Mouse (Mus musculus) CD4-positive, CD25-positive, alpha-beta regulatory T cell, adult 4 months (primary cell): ENCODE results near the gene Mybbp1a. TPM values are rescaled to one million over a fixed set of nuclear protein-coding genes. Genes with fewer than 3 reads are reported as not detected.

Experiments used
- ATAC-seq: one replicate; pipeline ENCODE4 v1.8.0; 2017
- polyA plus RNA-seq, 2 experiments: library from polyadenylated mRNA; unstranded; fragments of 100-300 nt; shearing (Covaris generic); gene quantifications; one replicate each; pipeline ENCODE4 v1.2.1; 2017

Gene Mybbp1a
- polyA plus RNA-seq, 2 experiments from 2014 or later: 73.7 to 102 TPM

- no peak for ATAC-seq
Measured at GRCm38 (mm10) chr11:72481313-72481712, 40.2 kb downstream of the Mybbp1a start.

GRCm38 (mm10) chr11:72481952-72482351, 40.8 kb downstream of the Mybbp1a start:
- ATAC-seq: no peak

GRCm38 (mm10) chr11:72484549-72484948, 43.4 kb downstream of the Mybbp1a start:
- no peak for ATAC-seq

- ATAC-seq: no peak
Measured at GRCm38 (mm10) chr11:72485157-72485556, 44.0 kb downstream of the Mybbp1a start.

GRCm38 (mm10) chr11:72485960-72486359, 44.8 kb downstream of the Mybbp1a start:
- no peak for ATAC-seq

GRCm38 (mm10) chr11:72487171-72487570, 46.0 kb downstream of the Mybbp1a start:
- ATAC-seq: no peak

- ATAC-seq: no peak
Measured at GRCm38 (mm10) chr11:72487739-72488138, 46.6 kb downstream of the Mybbp1a start.

GRCm38 (mm10) chr11:72488753-72489271, 47.7 kb downstream of the Mybbp1a start:
- ATAC-seq: no peak

- ATAC-seq: no peak
Measured at GRCm38 (mm10) chr11:72489397-72489796, 48.2 kb downstream of the Mybbp1a start.

- no peak for ATAC-seq
Measured at GRCm38 (mm10) chr11:72489881-72490301, 48.7 kb downstream of the Mybbp1a start, which contains the start of gene Spns2. Gene Spns2, minus strand, starts transcription at chr11:72489904.

GRCm38 (mm10) chr11:72491130-72491960, 50.2 kb downstream of the Mybbp1a start:
- ATAC-seq: no peak

GRCm38 (mm10) chr11:72494046-72494988, 53.2 kb downstream of the Mybbp1a start:
- ATAC-seq: no peak

GRCm38 (mm10) chr11:72496066-72496465, 54.9 kb downstream of the Mybbp1a start:
- no peak for ATAC-seq

GRCm38 (mm10) chr11:72496775-72497174, 55.6 kb downstream of the Mybbp1a start:
- ATAC-seq: no peak

- ATAC-seq: no peak
Measured at GRCm38 (mm10) chr11:72497367-72497766, 56.2 kb downstream of the Mybbp1a start.

- ATAC-seq: no peak
Measured at GRCm38 (mm10) chr11:72500139-72500538, 59.0 kb downstream of the Mybbp1a start.

Other genes with a start within 250 kb of the Mybbp1a start
- not detected for gene Gm43951, start 234.5 kb upstream of the Mybbp1a start, polyA plus RNA-seq
- gene 4933427D14Rik, start 233.9 kb upstream of the Mybbp1a start, polyA plus RNA-seq: 10 to 100 TPM; 19.2 to 24.4 TPM
- 10 to 100 TPM; 86.0 to 99.9 TPM for gene Txndc17, start 233.8 kb upstream of the Mybbp1a start, polyA plus RNA-seq
- 10 to 100 TPM; 17.9 to 19.9 TPM for gene Med31, start 225.8 kb upstream of the Mybbp1a start, polyA plus RNA-seq
- not detected for gene Slc13a5, start 174.1 kb upstream of the Mybbp1a start, polyA plus RNA-seq
- 100 to 1,000 TPM in 1 of 2 experiments, 10 to 100 TPM in 1; 97.3 to 116 TPM for gene Xaf1, start 139.7 kb upstream of the Mybbp1a start, polyA plus RNA-seq
- gene Fbxo39, start 126.9 kb upstream of the Mybbp1a start, polyA plus RNA-seq: under 1 TPM in 1 of 2 experiments, not detected in 1; 0.96 TPM
- not detected for gene Tekt1, start 78.9 kb upstream of the Mybbp1a start, polyA plus RNA-seq
- under 1 TPM in 1 of 2 experiments, not detected in 1; 0.23 TPM for gene Smtnl2, start 29.6 kb upstream of the Mybbp1a start, polyA plus RNA-seq
- not detected for gene Ggt6, start 5.8 kb upstream of the Mybbp1a start, polyA plus RNA-seq
- not detected for gene Spns2, start 48.5 kb downstream of the Mybbp1a start, polyA plus RNA-seq
- 1 to 10 TPM in 1 of 2 experiments, under 1 TPM in 1; 0.86 to 1.6 TPM for gene Spns3, start 109.2 kb downstream of the Mybbp1a start, polyA plus RNA-seq
- gene Ube2g1, start 165.9 kb downstream of the Mybbp1a start, polyA plus RNA-seq: 10 to 100 TPM; 39.8 to 44.8 TPM
- 10 to 100 TPM; 30.3 to 44.4 TPM for gene Ankfy1, start 248.7 kb downstream of the Mybbp1a start, polyA plus RNA-seq